ENCODE assay signal across 7 mouse cellular contexts in genomic region chr15:100042048-100042400, GRCm38 (mm10). TPM values are rescaled to one million over a fixed set of nuclear protein-coding genes. Genes with fewer than 3 reads are reported as not detected.
A peak's percentile ranks its signal among the peaks of the same experiment; 100 is the strongest.
DNase-seq lines count a peak whose midpoint lies in the region; ATAC-seq and TF ChIP-seq lines count a peak whose summit lies in the region.

No protein-coding gene starts in this region.

- 33% methylated on average over 9 of the region's 9 CpGs for WGBS in lung, adult 2 months
- WGBS in embryonic facial prominence, embryonic 12.5 days, result 77% methylated on average over 9 of the region's 9 CpGs
- WGBS in hindbrain, embryonic 15.5 days, result 78% methylated on average over 9 of the region's 9 CpGs
- WGBS in midbrain, embryonic 16.5 days, result 81% methylated on average over 9 of the region's 9 CpGs

- DNase-seq in lung, adult 2 months, result peak; percentile 33
- DNase-seq in lung, postnatal 10 days, result no peak
- DNase-seq in embryo, embryonic 9.5 days (ENCODE audit: extremely low spot score), result no peak
- no peak for DNase-seq in kidney, adult 18-20 months

- peak overlapping the region; percentile 50 for H3K4me3 ChIP-seq in lung, adult 2 months (replicated peaks; ENCODE audit: extremely low read depth, low read depth, low read length)
- H3K4me3 ChIP-seq in embryonic facial prominence, embryonic 12.5 days, result no peak overlapping the region
- no peak overlapping the region for H3K4me3 ChIP-seq in hindbrain, embryonic 15.5 days
- H3K4me3 ChIP-seq in midbrain, embryonic 16.5 days (ENCODE audit: low read depth, low read length), result no peak overlapping the region

- H3K9ac ChIP-seq in embryonic facial prominence, embryonic 12.5 days, result no peak overlapping the region
- no peak overlapping the region for H3K9ac ChIP-seq in hindbrain, embryonic 15.5 days
- H3K9ac ChIP-seq in midbrain, embryonic 16.5 days (ENCODE audit: low read depth, low read length), result peak overlapping the region; percentile 13; the same call in 1 of the 2 replicates

- no peaks in the 10 kb centered on the region for H3K36me3 ChIP-seq in embryonic facial prominence, embryonic 12.5 days
- H3K36me3 ChIP-seq in hindbrain, embryonic 15.5 days, result 0 out of 2 replicates have a peak, but pooled peaks cover under 1% of the 10 kb centered on the region
- no peaks in the 10 kb centered on the region for H3K36me3 ChIP-seq in midbrain, embryonic 16.5 days (ENCODE audit: control insufficient read depth, insufficient read depth, low read length)

- ATAC-seq in embryonic facial prominence, embryonic 12.5 days (ENCODE audit: insufficient number of reproducible peaks, insufficient read depth, low FRiP score, low TSS enrichment), result no peak
- ATAC-seq in hindbrain, embryonic 15.5 days (ENCODE audit: low FRiP score, low read depth), result no peak
- ATAC-seq in midbrain, embryonic 16.5 days, result no peak

- H3K4me2 ChIP-seq in embryonic facial prominence, embryonic 12.5 days (replicated peaks), result no peak overlapping the region
- H3K4me2 ChIP-seq in hindbrain, embryonic 15.5 days, result peak overlapping the region; percentile 55
- H3K4me2 ChIP-seq in midbrain, embryonic 16.5 days (ENCODE audit: low read length), result peak overlapping the region; percentile 74

- TF ChIP-seq CTCF in lung, adult 2 months (IDR thresholded peaks at IDR 0.05; ENCODE audit: insufficient read depth, low read length), result no peak

- peaks cover 30% of the 10 kb centered on the region for H3K4me1 ChIP-seq in lung, adult 2 months (ENCODE audit: control insufficient read depth, insufficient read depth, low read length)
- H3K4me1 ChIP-seq in embryonic facial prominence, embryonic 12.5 days, result peaks cover 37% of the 10 kb centered on the region
- peaks cover 56% of the 10 kb centered on the region for H3K4me1 ChIP-seq in hindbrain, embryonic 15.5 days (replicated peaks)
- peaks cover 39% of the 10 kb centered on the region for H3K4me1 ChIP-seq in midbrain, embryonic 16.5 days (ENCODE audit: control insufficient read depth, insufficient read depth, low read length)

- TF ChIP-seq POLR2A in lung, adult 2 months (IDR thresholded peaks at IDR 0.05; ENCODE audit: borderline replicate concordance, extremely low read depth, low read depth, low read length), result no peak

- H3K9me3 ChIP-seq in embryonic facial prominence, embryonic 12.5 days, result no peaks in the 10 kb centered on the region
- no peaks in the 10 kb centered on the region for H3K9me3 ChIP-seq in hindbrain, embryonic 15.5 days
- H3K9me3 ChIP-seq in midbrain, embryonic 16.5 days (replicated peaks; ENCODE audit: control insufficient read depth, low read length, poor library complexity, severe bottlenecking), result no peaks in the 10 kb centered on the region

- H3K27me3 ChIP-seq in embryonic facial prominence, embryonic 12.5 days, result peaks cover 4% of the 10 kb centered on the region
- no peaks in the 10 kb centered on the region for H3K27me3 ChIP-seq in hindbrain, embryonic 15.5 days
- no peaks in the 10 kb centered on the region for H3K27me3 ChIP-seq in midbrain, embryonic 16.5 days (ENCODE audit: control insufficient read depth, insufficient read depth, low read depth, low read length)

- peak overlapping the region; percentile 37; the same call in 1 of the 2 replicates for H3K27ac ChIP-seq in embryonic facial prominence, embryonic 12.5 days
- H3K27ac ChIP-seq in hindbrain, embryonic 15.5 days (replicated peaks), result peak overlapping the region; percentile 30
- H3K27ac ChIP-seq in midbrain, embryonic 16.5 days (ENCODE audit: low read length), result no peak overlapping the region

RNA-seq across cellular contexts. Expression of gene Dip2b, which starts 3.6 kb away (rescaled TPM):
- polyA plus RNA-seq in lung, adult 2 months (2012; rRNA removed), result 11.0 and 14.6 TPM in 2 replicates
- polyA plus RNA-seq in embryonic facial prominence, embryonic 12.5 days (2016; fragmentation: Nextera tagmentation; extraction: Ambion mirVana), result 15.0 and 17.2 TPM in 2 replicates
- polyA plus RNA-seq in hindbrain, embryonic 15.5 days (2015; fragmentation: Nextera tagmentation; extraction: Ambion mirVana), result 16.7 and 17.5 TPM in 2 replicates
- polyA plus RNA-seq in midbrain, embryonic 16.5 days (2015; fragmentation: Nextera tagmentation; extraction: Ambion mirVana), result 16.5 and 18.3 TPM in 2 replicates
